Mouse (Mus musculus) bone marrow, adult 2 months (tissue): ENCODE measurements around the gene Telo2. TPM values are rescaled to one million over a fixed set of nuclear protein-coding genes. Genes with fewer than 3 reads are reported as not detected.

Experiments used
- H3K27ac ChIP-seq: fragments of 200-500 bp; 2 replicates; pipeline ENCODE4 v1.5.1; 2012; ENCODE audit warnings: low read depth, mild to moderate bottlenecking, control low read depth, inconsistent platforms, low read length; ENCODE audit not compliant: control insufficient read depth, poor library complexity, insufficient read depth
- H3K4me1 ChIP-seq: fragments of 200-500 bp; 2 replicates; pipeline ENCODE4 v1.6.1; 2011; ENCODE audit warnings: low read length; ENCODE audit not compliant: control insufficient read depth, insufficient read depth
- H3K4me3 ChIP-seq: fragments of 200-500 bp; replicated peaks from 2 replicates; pipeline ENCODE3; 2011; ENCODE audit warnings: mild to moderate bottlenecking, low read depth, low read length, control low read depth; ENCODE audit not compliant: control insufficient read depth
- CTCF ChIP-seq: fragments of 200-500 bp; IDR thresholded peaks from 2 replicates; pipeline ENCODE4 v1.5.1; 2011; ENCODE audit warnings: low read length, control low read depth; ENCODE audit not compliant: control insufficient read depth, insufficient read depth
- POLR2A ChIP-seq: fragments of 200-500 bp; IDR thresholded peaks from 2 replicates; pipeline ENCODE4 v1.6.1; 2011; ENCODE audit warnings: low read depth, mild to moderate bottlenecking, control low read depth, low read length, borderline replicate concordance; ENCODE audit not compliant: control insufficient read depth
- WGBS: fragments of 180-500 bp; shearing (Covaris S2); methylation state at CpG from one replicate; pipeline ENCODE4 v1.1.7; 2018; 5-methylcytosine and 5-hydroxymethylcytosine counted together
- polyA plus RNA-seq: library from polyadenylated mRNA; stranded (reverse); fragments of >200 nt; gene quantifications from 2 replicates; pipeline ENCODE4 v1.2.4, GENCODE M21; 2011; ENCODE audit warnings: low replicate concordance; ENCODE audit not compliant: missing spikeins, insufficient read depth, insufficient read length

Telo2 gene
- polyA plus RNA-seq, 1 experiment: 30.4 TPM

DNA sequence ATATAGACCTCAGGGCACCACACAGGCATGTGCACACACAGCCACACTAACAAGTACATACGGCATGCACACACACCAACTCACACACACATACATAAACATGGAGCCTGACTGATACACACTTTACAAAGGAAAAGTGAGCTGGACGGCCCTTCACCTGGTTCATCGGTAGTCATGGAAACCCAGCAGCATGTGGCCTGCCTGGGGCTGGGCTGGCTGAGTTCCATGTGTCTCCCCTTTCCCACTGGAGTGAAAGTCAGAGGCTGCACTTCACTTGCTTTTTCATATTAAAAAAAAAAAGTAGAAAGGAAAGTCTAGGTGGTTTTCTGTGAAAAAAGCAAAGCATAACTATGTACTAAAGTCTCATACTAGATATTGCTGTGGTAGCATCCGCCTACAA is 52.5 kb downstream of the Telo2 start:
- Histone ChIP-seq H3K4me3 (no peak overlapping the region), H3K27ac (no peak overlapping the region), H3K4me1 (no peaks in the 10 kb centered on the region)
- TF ChIP-seq CTCF (no peak), POLR2A (no peak)
- WGBS: 89% methylated on average over 4 of the region's 4 CpGs

DNA sequence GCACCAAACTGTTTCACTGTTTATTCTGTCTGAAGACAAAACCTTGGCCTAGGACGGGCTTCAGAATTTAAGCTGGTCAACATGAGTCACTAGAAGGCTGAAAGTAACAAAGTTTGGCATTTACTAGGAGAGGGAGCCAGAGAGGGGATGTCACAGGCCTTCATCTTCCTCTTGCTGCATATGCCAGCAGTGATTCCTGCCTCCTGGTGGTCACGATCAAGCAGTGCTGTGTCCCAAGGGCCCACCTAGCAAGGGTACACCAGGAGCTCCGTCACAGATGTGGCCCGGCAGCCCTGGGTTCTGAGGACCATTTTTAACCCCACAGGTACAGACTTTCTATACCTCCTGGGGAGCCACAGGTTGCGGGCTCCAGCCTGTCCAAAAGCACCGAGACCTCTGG is 58.7 kb downstream of the Telo2 start:
- TF ChIP-seq POLR2A (no peak), CTCF (peak; percentile 15; the same call in 1 of the 2 replicates)
- Histone ChIP-seq H3K4me1 (no peaks in the 10 kb centered on the region), H3K27ac (no peak overlapping the region), H3K4me3 (no peak overlapping the region)
- WGBS: 92% methylated on average over 6 of the region's 6 CpGs

DNA sequence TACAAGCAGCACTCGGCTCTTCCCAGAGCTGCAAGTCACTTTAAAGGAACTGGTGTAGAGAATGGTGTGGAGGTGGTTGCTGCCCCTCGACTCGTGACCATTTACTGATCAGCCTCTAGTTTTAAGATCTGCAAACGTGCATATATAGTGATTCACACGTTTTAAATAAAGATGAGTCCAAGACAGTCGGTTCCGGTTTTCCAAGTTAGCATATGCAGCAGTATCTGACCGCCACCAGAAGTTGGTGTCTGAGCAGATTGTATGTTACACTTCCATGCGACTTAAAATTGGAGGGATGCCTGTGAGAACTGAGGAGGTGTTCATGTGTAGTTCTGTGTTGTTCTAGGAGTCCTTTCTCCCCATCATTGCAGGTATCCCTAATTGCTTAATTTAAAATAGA is 62.5 kb downstream of the Telo2 start:
- no peaks in the 10 kb centered on the region for H3K4me1 ChIP-seq
- WGBS: 82% methylated on average over 9 of the region's 9 CpGs
- H3K27ac ChIP-seq: no peak overlapping the region
- TF ChIP-seq CTCF (no peak), POLR2A (no peak)
- no peak overlapping the region for H3K4me3 ChIP-seq

Other genes starting within 250 kb of the Telo2 start
- gene Igfals, start 250.0 kb downstream of the Telo2 start, polyA plus RNA-seq: not detected in 2 replicates
- 34.2 and 45.6 TPM in 2 replicates for gene Nubp2, start 229.6 kb downstream of the Telo2 start, polyA plus RNA-seq
- gene Spsb3, start 229.3 kb downstream of the Telo2 start, polyA plus RNA-seq: 37.8 and 47.2 TPM in 2 replicates
- 8.2 and 35.6 TPM in 2 replicates for gene Eme2, start 220.9 kb downstream of the Telo2 start, polyA plus RNA-seq
- gene Mrps34, start 220.9 kb downstream of the Telo2 start, polyA plus RNA-seq: 23.4 and 43.9 TPM in 2 replicates
- gene Nme3, start 219.5 kb downstream of the Telo2 start, polyA plus RNA-seq: 51.7 and 64.3 TPM in 2 replicates
- 51.0 and 96.3 TPM in 2 replicates for gene Mapk8ip3, start 179.0 kb downstream of the Telo2 start, polyA plus RNA-seq
- gene Jpt2, start 155.3 kb downstream of the Telo2 start, polyA plus RNA-seq: 12.2 and 31.5 TPM in 2 replicates
- 9.1 and 15.8 TPM in 2 replicates for gene Cramp1l, start 100.2 kb downstream of the Telo2 start, polyA plus RNA-seq
- gene Ift140, start 99.9 kb downstream of the Telo2 start, polyA plus RNA-seq: 65.1 and 72.5 TPM in 2 replicates
- 2.5 and 4.6 TPM in 2 replicates for gene Tmem204, start 32.4 kb downstream of the Telo2 start, polyA plus RNA-seq
- gene Ptx4, start 4.8 kb upstream of the Telo2 start, polyA plus RNA-seq: 1.4 TPM in 1 of 2 replicates, not detected in the other
- gene Clcn7, start 17.4 kb upstream of the Telo2 start, polyA plus RNA-seq: 17.0 and 21.9 TPM in 2 replicates
- not detected in 2 replicates for gene Ccdc154, start 46.5 kb upstream of the Telo2 start, polyA plus RNA-seq
- gene Gm38655, start 59.5 kb upstream of the Telo2 start, polyA plus RNA-seq: not detected in 2 replicates
- gene BC003965, start 68.6 kb upstream of the Telo2 start, polyA plus RNA-seq: 13.1 and 19.4 TPM in 2 replicates
- gene Unkl, start 72.4 kb upstream of the Telo2 start, polyA plus RNA-seq: 9.5 and 29.1 TPM in 2 replicates
- gene Gnptg, start 124.2 kb upstream of the Telo2 start, polyA plus RNA-seq: 10.8 and 21.7 TPM in 2 replicates
- 24.4 and 37.1 TPM in 2 replicates for gene Tsr3, start 124.2 kb upstream of the Telo2 start, polyA plus RNA-seq
- gene Baiap3, start 140.4 kb upstream of the Telo2 start, polyA plus RNA-seq: 4.7 and 14.3 TPM in 2 replicates
- 141 and 187 TPM in 2 replicates for gene Ube2i, start 158.7 kb upstream of the Telo2 start, polyA plus RNA-seq
- gene Prss34, start 182.4 kb upstream of the Telo2 start, polyA plus RNA-seq: 11.0 and 35.0 TPM in 2 replicates
- 1.7 TPM in 1 of 2 replicates, not detected in the other for gene Prss28, start 192.7 kb upstream of the Telo2 start, polyA plus RNA-seq
- not detected in 2 replicates for gene Prss29, start 202.7 kb upstream of the Telo2 start, polyA plus RNA-seq
- gene Tpsab1, start 229.6 kb upstream of the Telo2 start, polyA plus RNA-seq: not detected in 2 replicates